Mouse (Mus musculus) hindbrain, embryonic 15.5 days (tissue): ENCODE data around the gene Adgrb2. TPM values are rescaled to one million over a fixed set of nuclear protein-coding genes. Genes with fewer than 3 reads are reported as not detected.

Experiments
- ATAC-seq: fragments of 200-750 bp; cut with Nextera tagmentation; 2 replicates; pipeline ENCODE4 v1.8.0; 2017; ENCODE audit warnings: low read depth, moderate number of reproducible peaks, moderate TSS enrichment; ENCODE audit not compliant: low FRiP score
- H3K27ac ChIP-seq: fragments of 300-500 bp; sonication (generic); replicated peaks from 2 replicates; pipeline ENCODE4 v1.5.1; 2015; ENCODE audit warnings: mild to moderate bottlenecking, inconsistent platforms
- H3K27me3 ChIP-seq: fragments of 300-500 bp; sonication (generic); 2 replicates; pipeline ENCODE4 v1.6.1; 2015; ENCODE audit warnings: control low read depth, inconsistent platforms
- H3K36me3 ChIP-seq: fragments of 300-500 bp; sonication (generic); 2 replicates; pipeline ENCODE4 v1.6.1; 2015; ENCODE audit warnings: control low read depth, inconsistent platforms
- H3K4me1 ChIP-seq: fragments of 300-500 bp; sonication (generic); replicated peaks from 2 replicates; pipeline ENCODE4 v1.6.1; 2015; ENCODE audit warnings: control low read depth, inconsistent platforms
- H3K4me2 ChIP-seq: fragments of 300-500 bp; sonication (generic); 2 replicates; pipeline ENCODE4 v1.6.1; 2015; ENCODE audit warnings: moderate library complexity, mild to moderate bottlenecking, inconsistent platforms
- H3K4me3 ChIP-seq: fragments of 300-500 bp; sonication (generic); 2 replicates; pipeline ENCODE4 v1.5.1; 2015; ENCODE audit warnings: mild to moderate bottlenecking, inconsistent platforms
- H3K9ac ChIP-seq: fragments of 300-500 bp; sonication (generic); 2 replicates; pipeline ENCODE4 v1.6.1; 2015; ENCODE audit warnings: inconsistent platforms
- H3K9me3 ChIP-seq: fragments of 300-500 bp; sonication (generic); 2 replicates; pipeline ENCODE4 v1.6.1; 2016; ENCODE audit warnings: control low read depth, inconsistent platforms
- WGBS: fragments of 180-500 bp; shearing (Covaris S2); methylation state at CpG from one replicate; pipeline ENCODE4 v1.1.7; 2015; 5-methylcytosine and 5-hydroxymethylcytosine counted together
- polyA plus RNA-seq: library from polyadenylated mRNA; unstranded; fragments of >200 nt; fragmentation: Nextera tagmentation; extraction: Ambion mirVana; gene quantifications from 2 replicates; pipeline ENCODE4 v1.2.1, GENCODE M21; 2015

Adgrb2 gene
- polyA plus RNA-seq, 1 experiment from 2014 or later = 17.4 TPM

- no peak for ATAC-seq
- Histone ChIP-seq H3K4me2 (no peak overlapping the region), H3K4me3 (no peak overlapping the region), H3K27me3 (no peaks in the 10 kb centered on the region), H3K36me3 (peaks cover 33% of the 10 kb centered on the region), H3K27ac (no peak overlapping the region), H3K4me1 (no peaks in the 10 kb centered on the region), H3K9me3 (no peaks in the 10 kb centered on the region), H3K9ac (no peak overlapping the region)
- 78% methylated on average over 10 of the region's 10 CpGs for WGBS
Measured at GRCm38 (mm10) chr4:130013111-130013510, 28.4 kb downstream of the Adgrb2 start.

GRCm38 (mm10) chr4:130016010-130016409 lies 31.3 kb downstream of the Adgrb2 start:
- H3K4me1 ChIP-seq = no peaks in the 10 kb centered on the region
- no peak overlapping the region for H3K9ac ChIP-seq
- ATAC-seq = no peak
- H3K4me3 ChIP-seq = no peak overlapping the region
- H3K36me3 ChIP-seq = peaks cover 22% of the 10 kb centered on the region; the same call in 1 of the 2 replicates
- no peak overlapping the region for H3K4me2 ChIP-seq
- H3K27me3 ChIP-seq = no peaks in the 10 kb centered on the region
- no peaks in the 10 kb centered on the region for H3K9me3 ChIP-seq
- no peak overlapping the region for H3K27ac ChIP-seq
- WGBS = 74% methylated on average over 4 of the region's 4 CpGs

- WGBS = 72% methylated on average over 18 of the region's 18 CpGs
- H3K9me3 ChIP-seq = no peaks in the 10 kb centered on the region
- H3K27me3 ChIP-seq = no peaks in the 10 kb centered on the region
- peaks cover 10% of the 10 kb centered on the region; the same call in 1 of the 2 replicates for H3K36me3 ChIP-seq
- no peak for ATAC-seq
- H3K4me2 ChIP-seq = no peak overlapping the region
- no peak overlapping the region for H3K27ac ChIP-seq
- no peak overlapping the region for H3K9ac ChIP-seq
- H3K4me1 ChIP-seq = no peaks in the 10 kb centered on the region
- H3K4me3 ChIP-seq = no peak overlapping the region
Measured at GRCm38 (mm10) chr4:130017036-130017674, 32.5 kb downstream of the Adgrb2 start.

GRCm38 (mm10) chr4:130022952-130023351 lies 38.3 kb downstream of the Adgrb2 start:
- no peak for ATAC-seq
- no peak overlapping the region for H3K4me3 ChIP-seq
- no peaks in the 10 kb centered on the region for H3K27me3 ChIP-seq
- no peak overlapping the region for H3K27ac ChIP-seq
- 90% methylated on average over 8 of the region's 8 CpGs for WGBS
- no peak overlapping the region for H3K9ac ChIP-seq
- peaks cover 7% of the 10 kb centered on the region for H3K4me1 ChIP-seq
- 0 out of 2 replicates have a peak, but pooled peaks cover 3% of the 10 kb centered on the region for H3K36me3 ChIP-seq
- H3K4me2 ChIP-seq = no peak overlapping the region
- no peaks in the 10 kb centered on the region for H3K9me3 ChIP-seq

- no peak overlapping the region for H3K4me3 ChIP-seq
- no peaks in the 10 kb centered on the region for H3K9me3 ChIP-seq
- H3K4me2 ChIP-seq = no peak overlapping the region
- 78% methylated on average over 10 of the region's 10 CpGs for WGBS
- no peak for ATAC-seq
- H3K27ac ChIP-seq = no peak overlapping the region
- 0 out of 2 replicates have a peak, but pooled peaks cover 3% of the 10 kb centered on the region for H3K36me3 ChIP-seq
- peaks cover 9% of the 10 kb centered on the region for H3K4me1 ChIP-seq
- no peak overlapping the region for H3K9ac ChIP-seq
- H3K27me3 ChIP-seq = no peaks in the 10 kb centered on the region
Measured at GRCm38 (mm10) chr4:130023511-130024231, 39.0 kb downstream of the Adgrb2 start.

GRCm38 (mm10) chr4:130025544-130025943 lies 40.9 kb downstream of the Adgrb2 start:
- no peak for ATAC-seq
- WGBS = 51% methylated on average over 8 of the region's 8 CpGs
- no peak overlapping the region for H3K4me3 ChIP-seq

GRCm38 (mm10) chr4:130031146-130031545 lies 46.5 kb downstream of the Adgrb2 start:
- no peaks in the 10 kb centered on the region for H3K27me3 ChIP-seq

More at GRCm38 (mm10) chr4:130025544-130025943, 40.9 kb downstream of the Adgrb2 start:
- Histone ChIP-seq H3K4me1 (peaks cover 9% of the 10 kb centered on the region), H3K27ac (no peak overlapping the region), H3K9ac (no peak overlapping the region), H3K36me3 (no peaks in the 10 kb centered on the region), H3K27me3 (no peaks in the 10 kb centered on the region), H3K9me3 (no peaks in the 10 kb centered on the region), H3K4me2 (no peak overlapping the region)

GRCm38 (mm10) chr4:130033496-130033895 lies 48.8 kb downstream of the Adgrb2 start:
- no peak overlapping the region for H3K9ac ChIP-seq
- H3K27me3 ChIP-seq = no peaks in the 10 kb centered on the region
- H3K36me3 ChIP-seq = no peaks in the 10 kb centered on the region
- no peak overlapping the region for H3K4me2 ChIP-seq
- 0 out of 2 replicates have a peak, but pooled peaks have one; percentile 9 for ATAC-seq
- H3K4me1 ChIP-seq = peaks cover 37% of the 10 kb centered on the region
- 32% methylated on average over 7 of the region's 7 CpGs for WGBS
- H3K9me3 ChIP-seq = no peaks in the 10 kb centered on the region
- H3K27ac ChIP-seq = 0 out of 2 replicates have a peak overlapping the region, but pooled peaks have one; percentile 55
- H3K4me3 ChIP-seq = no peak overlapping the region

More at GRCm38 (mm10) chr4:130031146-130031545, 46.5 kb downstream of the Adgrb2 start:
- H3K4me1 ChIP-seq = peaks cover 33% of the 10 kb centered on the region
- no peak for ATAC-seq
- H3K4me2 ChIP-seq = no peak overlapping the region
- H3K9ac ChIP-seq = no peak overlapping the region
- no peaks in the 10 kb centered on the region for H3K9me3 ChIP-seq
- no peak overlapping the region for H3K27ac ChIP-seq
- 88% methylated on average over 2 of the region's 2 CpGs for WGBS
- no peaks in the 10 kb centered on the region for H3K36me3 ChIP-seq
- no peak overlapping the region for H3K4me3 ChIP-seq

GRCm38 (mm10) chr4:130036112-130036511 lies 51.4 kb downstream of the Adgrb2 start:
- Histone ChIP-seq H3K9me3 (no peaks in the 10 kb centered on the region), H3K27ac (no peak overlapping the region), H3K4me1 (peaks cover 43% of the 10 kb centered on the region), H3K36me3 (no peaks in the 10 kb centered on the region), H3K4me3 (no peak overlapping the region), H3K4me2 (no peak overlapping the region), H3K27me3 (no peaks in the 10 kb centered on the region), H3K9ac (no peak overlapping the region)
- 0 out of 2 replicates have a peak, but pooled peaks have one; percentile 10 for ATAC-seq
- WGBS = 5% methylated on average over 8 of the region's 8 CpGs

GRCm38 (mm10) chr4:130036573-130037401 lies 52.1 kb downstream of the Adgrb2 start:
- WGBS = 16% methylated on average over 23 of the region's 23 CpGs
- no peak overlapping the region for H3K27ac ChIP-seq
- H3K4me2 ChIP-seq = no peak overlapping the region
- H3K36me3 ChIP-seq = no peaks in the 10 kb centered on the region
- H3K9me3 ChIP-seq = no peaks in the 10 kb centered on the region
- no peaks in the 10 kb centered on the region for H3K27me3 ChIP-seq
- no peak overlapping the region for H3K4me3 ChIP-seq
- H3K4me1 ChIP-seq = peaks cover 43% of the 10 kb centered on the region
- peak; percentile 63; the same call in 1 of the 2 replicates for ATAC-seq
- no peak overlapping the region for H3K9ac ChIP-seq

- Histone ChIP-seq H3K36me3 (no peaks in the 10 kb centered on the region), H3K9me3 (no peaks in the 10 kb centered on the region), H3K4me2 (no peak overlapping the region), H3K9ac (no peak overlapping the region), H3K27me3 (no peaks in the 10 kb centered on the region), H3K4me1 (peaks cover 38% of the 10 kb centered on the region), H3K27ac (no peak overlapping the region), H3K4me3 (no peak overlapping the region)
- 30% methylated on average over 5 of the region's 5 CpGs for WGBS
- no peak for ATAC-seq
Measured at GRCm38 (mm10) chr4:130039351-130039750, 54.7 kb downstream of the Adgrb2 start.
